Mouse (Mus musculus) mouse embryonic stem cell (cell line): Measurements from ENCODE around the gene Gas7.

Experiments used
- in situ Hi-C, 2 experiments: fragments of 300-500 bp; cut with MboI; formaldehyde crosslinking; loops; 1 replicate in 1 of 2; 3 replicates in 1 of 2; pipeline ENCODE4 v1.14.3; 2019 to 2020; ENCODE audit warnings: low sequenced_read_pairs in 2 of 2, low pct_unique_long_range_greater_than_20kb in 1 of 2, mixed read lengths in 1 of 2; ENCODE audit not compliant: unreplicated experiment in 1 of 2

The Gas7 gene

DNA sequence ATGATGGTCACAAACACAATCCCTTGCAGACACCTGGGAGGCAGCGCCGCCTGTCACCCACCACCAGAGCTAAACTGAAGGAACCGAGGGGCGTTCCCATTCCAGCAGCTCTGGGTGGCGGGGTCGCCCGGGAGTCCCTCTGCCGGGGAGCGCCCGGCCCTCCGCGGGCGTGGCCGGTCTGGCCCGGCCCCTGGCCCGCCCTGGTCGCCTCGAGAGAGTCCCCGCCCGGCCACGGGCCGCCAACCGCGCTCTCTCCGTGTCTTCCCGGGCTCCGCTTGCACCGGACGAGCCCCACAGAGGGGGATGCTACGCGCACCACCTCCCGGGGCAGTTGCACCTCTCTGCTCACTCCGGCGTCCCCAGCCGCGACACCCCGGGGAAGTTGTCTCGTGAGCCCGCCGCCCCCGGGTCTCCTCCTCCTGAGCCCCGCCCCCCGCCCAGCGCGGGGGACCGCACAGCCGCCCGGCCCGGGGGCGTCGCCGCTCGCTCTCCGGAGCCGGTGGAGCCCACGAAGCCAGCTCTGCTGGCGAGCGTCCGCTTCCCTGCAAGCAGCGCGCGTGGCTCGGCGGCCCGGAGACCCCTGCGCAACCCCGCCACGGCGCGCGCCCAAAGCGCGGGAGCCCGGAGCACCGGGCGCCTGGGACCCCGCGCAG lies at the start of gene Gas7:
Gas7 (plus strand) TSS at position 564 of the 653 bp plus-strand sequence.
- in situ Hi-C loops: no loop called here

DNA sequence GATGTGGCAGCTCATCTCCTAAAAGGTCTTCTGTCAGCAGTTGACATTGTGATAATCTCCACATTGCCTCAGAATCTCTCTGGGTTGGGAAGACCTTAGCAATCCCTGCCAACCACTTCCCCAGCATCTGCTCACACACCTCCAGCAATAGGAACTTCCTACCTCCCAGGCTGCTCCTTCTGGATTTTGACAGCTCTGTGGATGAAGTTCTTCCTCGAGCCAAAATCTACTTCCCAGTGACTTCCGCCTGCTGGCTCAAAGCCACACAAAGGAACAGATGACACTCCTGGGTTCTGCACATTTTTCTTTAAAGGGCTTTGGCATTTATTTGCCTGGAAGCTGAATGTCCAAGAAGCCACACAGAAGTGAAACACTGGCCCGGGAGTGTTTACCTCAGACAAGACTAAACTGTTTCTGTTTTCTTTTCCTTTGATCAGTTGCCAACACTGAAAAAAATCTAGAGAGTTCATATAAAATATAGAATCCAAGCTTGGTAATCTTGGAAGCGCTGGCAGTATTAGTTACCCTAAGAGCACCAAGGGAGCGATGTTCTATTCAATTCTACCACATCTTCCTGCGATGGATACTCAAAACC lies 40.8 kb upstream of the Gas7 start:
- in situ Hi-C loops: no loop called here

- in situ Hi-C loops: no loop called here
These were observed 31.7 kb upstream of the Gas7 start for GRCm38 (mm10) chr11:67423575-67423974.

DNA sequence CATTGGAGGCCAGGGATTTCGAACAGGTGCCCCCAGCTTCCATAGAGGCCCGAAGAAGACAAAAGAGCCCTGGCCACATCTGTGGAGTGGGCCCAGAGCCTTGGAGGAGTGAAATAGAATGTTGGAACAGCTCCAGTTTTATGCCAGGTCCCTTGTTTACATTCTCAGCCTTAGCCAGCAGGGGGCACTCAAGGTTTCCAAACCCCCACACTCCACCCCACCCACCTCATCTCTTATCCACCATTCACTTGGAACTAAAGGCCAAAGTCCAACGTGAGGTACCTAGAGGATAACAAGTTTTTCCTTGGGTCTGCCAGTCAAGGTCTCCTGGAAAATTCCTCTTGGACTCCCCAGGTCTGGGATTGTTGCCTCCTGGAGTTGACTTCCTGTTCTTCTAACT lies 27.0 kb upstream of the Gas7 start:
- in situ Hi-C loops: no loop called here

DNA sequence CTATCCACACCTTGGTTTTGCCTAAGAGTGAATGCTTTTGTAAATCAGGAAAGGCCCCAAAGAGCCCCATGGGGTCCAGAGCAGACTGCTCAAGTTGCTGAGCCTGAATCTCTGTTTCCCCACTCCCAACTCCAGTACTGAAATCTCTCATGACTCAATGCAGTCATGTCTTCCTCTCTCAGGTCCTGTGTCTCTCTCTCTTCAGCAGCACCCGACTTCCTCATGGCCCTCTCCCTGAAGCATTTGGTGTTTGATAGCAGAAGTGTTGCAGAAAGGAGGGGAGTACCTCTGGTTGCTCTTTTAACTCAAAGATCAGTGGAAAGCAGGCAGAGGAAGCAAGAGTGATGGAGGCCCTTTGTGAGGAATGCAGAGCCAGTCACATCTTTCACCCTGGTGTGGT lies 25.4 kb upstream of the Gas7 start:
- in situ Hi-C loops: loop anchor here in 1 of 2 experiments (10.0 kb wide), 1 partner anchor 215 kb away; no protein-coding TSS in a partner anchor

DNA sequence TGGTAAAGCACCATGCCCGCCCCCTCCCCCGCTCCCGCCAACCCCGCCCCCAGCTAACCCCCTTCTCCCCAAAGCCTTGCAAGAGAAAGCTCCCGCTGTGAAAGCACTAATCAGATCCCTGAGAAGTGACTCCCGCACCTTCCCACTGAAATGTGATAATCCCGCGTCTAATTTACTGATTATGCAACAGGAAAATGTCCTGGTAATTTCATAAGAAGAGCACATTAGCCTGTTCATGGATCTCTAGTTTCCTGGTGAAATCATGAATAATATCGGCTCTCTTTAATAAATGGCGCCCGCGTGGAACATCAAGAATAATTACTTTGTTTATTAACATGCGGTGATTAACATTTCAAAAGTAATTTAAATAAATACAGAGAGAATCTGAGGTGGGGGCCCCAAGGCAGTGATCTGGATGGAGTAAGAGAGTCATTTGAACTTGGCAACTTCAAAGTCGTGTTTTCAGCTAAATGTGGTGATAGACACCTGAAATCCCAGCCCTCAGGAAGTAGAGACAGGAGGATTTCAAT lies 24.1 kb upstream of the Gas7 start:
- in situ Hi-C loops: loop anchor here in 1 of 2 experiments (10.0 kb wide), 1 partner anchor 214 kb away; no protein-coding TSS in a partner anchor

GRCm38 (mm10) chr11:67431864-67432263 lies 23.4 kb upstream of the Gas7 start:
- in situ Hi-C loops: loop anchor here in 1 of 2 experiments (10.0 kb wide), 1 partner anchor 213 kb away; no protein-coding TSS in a partner anchor

DNA sequence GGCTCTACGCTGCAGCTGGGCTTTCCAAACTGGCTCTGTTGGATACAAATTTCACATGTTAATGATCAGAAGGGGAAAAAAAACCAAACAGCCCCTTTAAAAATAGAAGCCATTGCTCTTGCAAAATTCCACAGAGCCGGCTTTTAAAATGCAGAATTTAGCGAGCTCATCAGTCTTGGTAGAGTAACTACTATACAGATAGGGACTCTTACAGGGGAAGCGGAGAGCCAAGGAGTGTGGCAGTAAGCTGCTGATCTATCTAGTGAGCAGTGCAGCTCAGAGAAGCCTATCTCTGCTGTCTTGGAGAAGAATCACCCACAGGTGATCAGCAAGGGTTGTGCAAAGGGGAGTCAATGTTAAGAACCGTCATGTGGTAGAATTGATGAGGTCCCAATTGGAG lies 21.5 kb upstream of the Gas7 start:
- in situ Hi-C loops: loop anchor here in 1 of 2 experiments (10.0 kb wide), 1 partner anchor 211 kb away; no protein-coding TSS in a partner anchor

DNA sequence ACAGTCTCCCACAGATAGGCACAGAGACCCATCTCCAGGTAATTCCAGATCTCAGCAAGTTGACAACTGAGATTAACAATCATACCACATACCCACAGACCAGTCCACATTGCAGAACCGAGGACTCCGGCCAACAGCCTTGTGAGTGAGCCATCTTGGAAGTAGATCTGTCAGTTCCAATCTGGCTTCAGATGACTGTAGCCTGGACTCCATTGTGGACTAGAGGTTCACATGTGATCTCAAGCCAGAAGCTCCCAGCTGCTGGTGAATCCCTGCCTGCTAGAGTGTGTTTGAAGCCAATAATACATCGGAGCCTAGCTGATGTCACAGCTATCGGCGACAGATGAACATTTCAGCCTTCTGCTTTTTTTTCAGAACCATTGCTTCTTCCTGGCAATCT lies 16.5 kb upstream of the Gas7 start:
- in situ Hi-C loops: loop anchor here in 1 of 2 experiments (10.0 kb wide), 1 partner anchor 206 kb away; no protein-coding TSS in a partner anchor

GRCm38 (mm10) chr11:67445058-67445825 lies 10.0 kb upstream of the Gas7 start:
- in situ Hi-C loops: no loop called here

GRCm38 (mm10) chr11:67451525-67451924 lies 3.7 kb upstream of the Gas7 start:
- in situ Hi-C loops: no loop called here

DNA sequence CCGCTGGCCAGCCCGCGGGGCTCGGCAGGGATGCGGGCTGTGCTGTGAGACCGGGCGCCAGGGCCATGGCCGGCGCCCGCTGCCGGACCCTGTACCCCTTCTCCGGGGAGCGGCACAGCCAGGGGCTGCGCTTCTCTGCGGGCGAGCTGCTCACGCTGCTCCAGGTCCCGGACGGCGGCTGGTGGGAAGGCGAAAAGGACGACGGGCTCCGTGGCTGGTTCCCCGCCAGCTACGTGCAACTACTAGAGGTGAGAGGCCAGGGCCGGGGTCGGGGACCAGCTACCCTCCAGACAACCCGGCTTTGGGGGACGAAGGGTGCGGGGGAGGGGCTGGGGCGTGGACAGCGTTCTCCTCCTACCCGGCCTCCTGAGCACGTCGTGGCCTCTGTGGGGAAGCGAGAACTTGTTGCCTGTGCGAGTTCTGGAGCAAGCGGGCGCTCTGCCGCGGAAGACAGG lies 317 bp downstream of the Gas7 start:
- in situ Hi-C loops: no loop called here

DNA sequence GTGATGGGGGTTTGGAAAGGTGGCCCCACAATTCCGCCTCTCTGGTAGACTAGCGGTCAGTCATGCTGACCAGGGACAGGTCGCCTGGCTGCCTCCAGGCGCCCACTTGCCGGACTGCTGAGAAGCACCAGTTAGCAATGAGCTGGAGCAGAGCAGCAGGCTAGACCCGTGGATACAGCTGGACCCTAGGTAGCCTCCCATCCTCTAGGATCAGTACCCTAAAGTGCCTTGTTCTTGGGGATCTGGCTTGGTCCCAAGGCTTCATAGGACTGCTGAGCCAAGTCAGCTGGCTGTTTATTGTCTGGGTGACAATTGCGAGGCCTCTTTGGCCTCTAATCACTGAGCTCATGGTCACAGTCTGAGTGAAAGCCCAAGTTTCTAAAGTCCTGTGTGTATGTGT lies 792 bp downstream of the Gas7 start:
- in situ Hi-C loops: no loop called here

DNA sequence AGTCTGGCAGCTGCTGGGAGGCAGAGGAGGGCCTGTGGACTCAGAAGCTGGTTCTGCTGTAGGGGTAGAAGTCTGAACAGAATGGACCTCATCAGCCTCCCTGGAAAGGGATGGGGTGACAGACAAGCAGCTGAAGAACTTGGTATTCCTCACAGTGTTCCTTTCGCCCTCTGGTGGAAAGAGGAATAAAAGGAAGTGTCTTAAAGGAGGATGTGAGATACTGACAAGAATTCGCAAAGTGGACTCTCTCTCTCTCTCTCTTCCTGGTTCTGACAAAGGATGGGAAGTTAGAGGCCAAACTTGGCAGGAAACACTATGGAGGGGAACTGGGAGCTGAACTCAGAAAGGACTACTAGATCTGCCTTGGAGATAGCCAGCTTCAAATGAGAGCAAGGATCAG lies 2.9 kb downstream of the Gas7 start:
- in situ Hi-C loops: no loop called here

- in situ Hi-C loops: no loop called here
These were observed 11.9 kb downstream of the Gas7 start for GRCm38 (mm10) chr11:67467132-67467531.

DNA sequence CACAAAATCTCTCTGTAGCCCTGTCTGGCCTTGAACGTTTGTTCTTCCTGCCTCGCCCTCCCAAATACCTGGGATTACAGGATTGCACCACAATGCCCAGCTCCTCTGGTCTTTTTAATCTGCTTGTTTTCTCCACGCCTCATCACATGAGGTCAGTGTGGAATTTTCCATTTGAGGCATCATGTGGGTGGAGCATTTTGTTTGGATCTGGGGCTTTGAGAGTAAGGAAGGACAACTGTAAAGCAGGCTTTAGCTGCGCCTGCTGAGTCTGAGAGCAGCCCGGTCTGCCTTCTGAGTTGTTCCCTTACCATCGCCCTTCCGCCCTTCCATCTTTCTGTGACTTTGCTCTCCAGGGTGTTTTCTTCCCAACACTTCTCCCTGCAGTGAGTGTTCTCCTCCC lies 13.6 kb downstream of the Gas7 start:
- in situ Hi-C loops: no loop called here

DNA sequence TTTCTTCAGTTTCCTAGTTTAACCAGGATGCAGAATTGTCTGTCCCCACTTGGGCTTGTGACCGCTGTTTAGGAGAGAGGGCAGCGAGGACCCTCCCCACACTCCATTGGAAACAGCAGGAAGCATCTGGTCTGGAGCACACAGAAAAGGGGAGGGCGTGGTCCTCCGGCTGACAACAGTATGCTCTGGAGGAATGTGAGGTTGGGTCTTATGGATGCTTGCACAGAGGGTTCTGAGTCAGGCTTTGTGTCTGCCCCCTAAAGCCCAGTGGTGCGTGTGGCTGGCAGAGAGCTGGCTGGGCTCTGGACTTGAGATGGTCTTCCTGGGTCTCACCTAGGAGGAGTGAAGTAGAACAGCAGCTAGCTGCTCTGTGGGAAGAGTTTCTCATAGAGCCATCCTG lies 19.4 kb downstream of the Gas7 start:
- in situ Hi-C loops: no loop called here

DNA sequence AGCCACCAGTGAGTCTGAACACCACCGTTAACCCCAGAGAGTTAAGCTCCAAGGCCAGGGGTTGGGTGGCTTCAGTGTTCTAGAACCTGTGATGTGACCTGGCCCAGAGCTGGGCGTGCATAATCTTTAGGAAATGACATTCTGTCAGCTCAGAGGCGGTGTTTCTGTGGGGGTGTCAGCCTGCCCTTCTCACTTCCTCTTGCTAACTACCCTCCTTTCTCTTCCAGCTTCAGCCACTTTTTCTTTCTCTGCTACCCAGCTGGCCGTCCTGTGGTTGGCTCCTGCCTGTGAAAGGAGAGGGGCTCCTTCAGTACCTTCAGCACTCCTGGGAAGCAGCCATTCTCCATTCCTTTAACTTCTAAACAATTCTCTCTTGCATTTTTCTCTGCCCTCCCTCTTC lies 24.3 kb downstream of the Gas7 start:
- in situ Hi-C loops: no loop called here
